Mouse (Mus musculus) heart, embryonic 14.5 days (tissue): ENCODE measurements at regions not wholly inside any gene's neighbourhood (a gene's known extent, or its start where the extent isn't known, plus 50 kb on each side); places are given as distances from the start of the nearest gene placed in this dataset.

Experiments used
- ATAC-seq: fragments of 200-750 bp; cut with Nextera tagmentation; 2 replicates; pipeline ENCODE4 v1.8.0; 2017; ENCODE audit warnings: low read depth, moderate TSS enrichment; ENCODE audit not compliant: insufficient number of reproducible peaks, insufficient read depth, low FRiP score
- H3K27ac ChIP-seq, 2 experiments: fragments of 200-500 bp in 1 of 2; fragments of 300-500 bp in 1 of 2; sonication (generic) in 1 of 2; replicated peaks in 1 of 2; 2 replicates each; pipeline ENCODE4 v1.5.1; 2012 to 2014; ENCODE audit warnings: low read depth in 2 of 2, low read length in 2 of 2, control low read depth in 1 of 2, mild to moderate bottlenecking in 1 of 2, mixed read lengths in 1 of 2; ENCODE audit not compliant: control insufficient read depth in 1 of 2, insufficient read depth in 1 of 2
- H3K27me3 ChIP-seq: fragments of 300-500 bp; sonication (generic); 2 replicates; pipeline ENCODE4 v1.6.1; 2014; ENCODE audit warnings: mild to moderate bottlenecking, low read length, control low read depth; ENCODE audit not compliant: control insufficient read depth, insufficient read depth
- H3K36me3 ChIP-seq: fragments of 300-500 bp; sonication (generic); 2 replicates; pipeline ENCODE4 v1.6.1; 2014; ENCODE audit warnings: mild to moderate bottlenecking, control low read depth, low read length, mixed read lengths; ENCODE audit not compliant: control insufficient read depth, insufficient read depth
- H3K4me1 ChIP-seq, 2 experiments: fragments of 200-500 bp in 1 of 2; fragments of 300-500 bp in 1 of 2; sonication (generic) in 1 of 2; 2 replicates each; pipeline ENCODE4 v1.6.1; 2012 to 2014; ENCODE audit warnings: low read length in 2 of 2, control low read depth in 1 of 2, mixed read lengths in 1 of 2; ENCODE audit not compliant: control insufficient read depth in 2 of 2, insufficient read depth in 2 of 2
- H3K4me2 ChIP-seq: fragments of 300-500 bp; sonication (generic); 2 replicates; pipeline ENCODE4 v1.6.1; 2014; ENCODE audit warnings: mild to moderate bottlenecking, low read length
- H3K4me3 ChIP-seq, 2 experiments: fragments of 200-500 bp in 1 of 2; fragments of 300-500 bp in 1 of 2; sonication (generic) in 1 of 2; 2 replicates each; pipeline ENCODE4 v1.5.1; 2012 to 2014; ENCODE audit warnings: low read length in 2 of 2, mild to moderate bottlenecking in 2 of 2, control low read depth in 1 of 2, low read depth in 1 of 2, moderate library complexity in 1 of 2; ENCODE audit not compliant: control insufficient read depth in 1 of 2, insufficient read depth in 1 of 2
- H3K9ac ChIP-seq: fragments of 300-500 bp; sonication (generic); 2 replicates; pipeline ENCODE4 v1.6.1; 2014; ENCODE audit warnings: mild to moderate bottlenecking, low read length
- H3K9me3 ChIP-seq: fragments of 300-500 bp; sonication (generic); 2 replicates; pipeline ENCODE4 v1.6.1; 2016; ENCODE audit warnings: low read length, control low read depth; ENCODE audit not compliant: control insufficient read depth
- WGBS: fragments of 180-500 bp; shearing (Covaris S2); extraction: QIAGEN DNeasy Blood & Tissue Kit; methylation state at CpG from one replicate; pipeline ENCODE4 v1.1.7; 2014; 5-methylcytosine and 5-hydroxymethylcytosine counted together

GRCm38 (mm10) chr17:15194894-15195461, 153.6 kb upstream of the Gm3448 start:
- Histone ChIP-seq H3K9ac (no peak overlapping the region), H3K27ac (no peak overlapping the region), H3K4me1 (peaks cover 7% of the 10 kb centered on the region in 2 experiments), H3K36me3 (no peaks in the 10 kb centered on the region), H3K4me2 (no peak overlapping the region), H3K4me3 (no peak overlapping the region), H3K9me3 (no peaks in the 10 kb centered on the region), H3K27me3 (peaks cover 7% of the 10 kb centered on the region)
- no peak for ATAC-seq
- 23% methylated on average over 7 of the region's 7 CpGs for WGBS

- no peak for ATAC-seq
Measured at GRCm38 (mm10) chr17:15193831-15194230, 152.5 kb upstream of the Gm3448 start.

GRCm38 (mm10) chr17:15192840-15193239, 151.5 kb upstream of the Gm3448 start:
- H3K4me2 ChIP-seq = no peak overlapping the region
- no peaks in the 10 kb centered on the region for H3K9me3 ChIP-seq
- H3K4me1 ChIP-seq = peaks cover 7% of the 10 kb centered on the region in 2 experiments
- ATAC-seq = peak; percentile 45
- WGBS = 56% methylated on average over 7 of the region's 7 CpGs
- no peaks in the 10 kb centered on the region for H3K36me3 ChIP-seq
- H3K27me3 ChIP-seq = peaks cover 4% of the 10 kb centered on the region; the same call in 1 of the 2 replicates
- H3K27ac ChIP-seq = no peak overlapping the region
- no peak overlapping the region for H3K4me3 ChIP-seq
- no peak overlapping the region for H3K9ac ChIP-seq

More at GRCm38 (mm10) chr17:15193831-15194230, 152.5 kb upstream of the Gm3448 start:
- Histone ChIP-seq H3K4me3 (no peak overlapping the region), H3K27me3 (peaks cover 4% of the 10 kb centered on the region; the same call in 1 of the 2 replicates), H3K36me3 (no peaks in the 10 kb centered on the region), H3K4me2 (no peak overlapping the region), H3K4me1 (peaks cover 7% of the 10 kb centered on the region in 2 experiments), H3K9ac (no peak overlapping the region), H3K9me3 (no peaks in the 10 kb centered on the region), H3K27ac (no peak overlapping the region)
- WGBS = 69% methylated on average over 6 of the region's 6 CpGs

GRCm38 (mm10) chr17:15185217-15185616, 143.9 kb upstream of the Gm3448 start:
- Histone ChIP-seq H3K4me3 (no peak overlapping the region), H3K9ac (no peak overlapping the region), H3K27me3 (peaks cover 14% of the 10 kb centered on the region; the same call in 1 of the 2 replicates), H3K36me3 (no peaks in the 10 kb centered on the region), H3K4me1 (no peaks in the 10 kb centered on the region), H3K4me2 (no peak overlapping the region), H3K9me3 (no peaks in the 10 kb centered on the region), H3K27ac (no peak overlapping the region)
- WGBS = 26% methylated on average over 5 of the region's 5 CpGs
- ATAC-seq = no peak

GRCm38 (mm10) chr17:15183800-15184199, 142.5 kb upstream of the Gm3448 start:
- no peaks in the 10 kb centered on the region for H3K36me3 ChIP-seq
- H3K4me3 ChIP-seq = no peak overlapping the region
- no peak for ATAC-seq
- WGBS = 71% methylated on average over 6 of the region's 6 CpGs
- no peaks in the 10 kb centered on the region for H3K9me3 ChIP-seq
- H3K27ac ChIP-seq = no peak overlapping the region
- H3K9ac ChIP-seq = no peak overlapping the region
- no peak overlapping the region for H3K4me2 ChIP-seq
- H3K27me3 ChIP-seq = peaks cover 15% of the 10 kb centered on the region
- H3K4me1 ChIP-seq = no peaks in the 10 kb centered on the region

- ATAC-seq = no peak
- H3K27ac ChIP-seq = no peak overlapping the region
- no peaks in the 10 kb centered on the region for H3K4me1 ChIP-seq
- H3K4me3 ChIP-seq = no peak overlapping the region
- peaks cover 15% of the 10 kb centered on the region for H3K27me3 ChIP-seq
- H3K36me3 ChIP-seq = no peaks in the 10 kb centered on the region
- 26% methylated on average over 4 of the region's 4 CpGs for WGBS
- H3K9ac ChIP-seq = no peak overlapping the region
- no peak overlapping the region for H3K4me2 ChIP-seq
- H3K9me3 ChIP-seq = no peaks in the 10 kb centered on the region
Measured at GRCm38 (mm10) chr17:15182105-15182504, 140.8 kb upstream of the Gm3448 start.

GRCm38 (mm10) chr17:15180223-15180860, 139.0 kb upstream of the Gm3448 start:
- Histone ChIP-seq H3K36me3 (no peaks in the 10 kb centered on the region), H3K4me1 (no peaks in the 10 kb centered on the region), H3K4me3 (no peak overlapping the region), H3K9ac (no peak overlapping the region), H3K9me3 (no peaks in the 10 kb centered on the region), H3K4me2 (no peak overlapping the region), H3K27me3 (peaks cover 15% of the 10 kb centered on the region), H3K27ac (no peak overlapping the region)
- WGBS = 52% methylated on average over 10 of the region's 10 CpGs
- ATAC-seq = no peak
